Comparison of ENCODE assay signal across 8 mouse cellular contexts in the genomic region with DNA sequence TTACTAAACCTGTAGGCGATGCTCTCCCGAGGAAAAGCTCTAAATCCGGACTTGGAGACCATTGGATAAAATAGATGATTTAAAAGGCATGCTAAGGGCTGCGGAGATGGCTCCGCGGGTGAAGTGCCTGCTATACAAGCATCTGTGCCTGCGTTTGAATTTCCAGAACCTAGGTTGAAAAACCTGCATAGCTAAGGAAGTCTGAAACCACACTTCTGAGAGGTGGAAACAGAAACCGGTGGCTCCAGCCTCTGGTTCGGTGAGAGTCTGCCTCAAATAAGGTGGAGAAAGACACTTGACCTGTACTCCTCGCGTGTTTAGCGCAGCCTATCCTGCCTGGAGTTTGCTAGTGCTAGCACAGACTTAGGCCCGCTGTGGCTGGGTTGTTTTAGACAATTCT. TPM values are rescaled to one million over a fixed set of nuclear protein-coding genes. Genes with fewer than 3 reads are reported as not detected.
A peak's percentile ranks its signal among the peaks of the same experiment; 100 is the strongest.
DNase-seq lines count a peak whose midpoint lies in the region; ATAC-seq lines count a peak whose summit lies in the region.

No protein-coding gene starts in this region.

- peaks cover 5% of the 10 kb centered on the region; the same call in 1 of the 2 replicates for H3K36me3 ChIP-seq in kidney, embryonic 15.5 days
- 0 out of 2 replicates have a peak, but pooled peaks cover 2% of the 10 kb centered on the region for H3K36me3 ChIP-seq in lung, embryonic 16.5 days (ENCODE audit: control insufficient read depth, insufficient read depth, low read length)

- WGBS in kidney, embryonic 15.5 days = under 1% methylated on average over 13 of the region's 13 CpGs
- WGBS in lung, embryonic 16.5 days = under 1% methylated on average over 13 of the region's 13 CpGs

- no peaks in the 10 kb centered on the region for H3K27me3 ChIP-seq in kidney, embryonic 15.5 days
- no peaks in the 10 kb centered on the region for H3K27me3 ChIP-seq in lung, embryonic 16.5 days (ENCODE audit: control insufficient read depth, insufficient read depth, low read depth, low read length)

- DNase-seq in spleen, postnatal 10 days (ENCODE audit: low spot score in 2 of 2) = peak; percentile 17 to 19
- DNase-seq in spleen, adult 12 weeks (ENCODE audit: low spot score) = no peak
- DNase-seq in c-Kit-negative CD71-positive TER-119-positive erythroid progenitor cells, embryonic 14.5 days (ENCODE audit: low read depth, low spot score) = peak; percentile 9
- peak; percentile 21 for DNase-seq in frontal cortex, postnatal 25 days (ENCODE audit: low spot score in 2 of 2)
- peak; percentile 29 for DNase-seq in right cerebral cortex, postnatal 25 days
- no peak for DNase-seq in ovary, postnatal 14 days (ENCODE audit: low spot score)

- H3K27ac ChIP-seq in kidney, embryonic 15.5 days = peak overlapping the region; percentile 96
- H3K27ac ChIP-seq in lung, embryonic 16.5 days (ENCODE audit: low read length) = peak overlapping the region; percentile 92; the same call in 1 of the 2 replicates

- H3K9ac ChIP-seq in kidney, embryonic 15.5 days = peak overlapping the region; percentile 85
- peak overlapping the region; percentile 94 for H3K9ac ChIP-seq in lung, embryonic 16.5 days (ENCODE audit: low read length)

- no peaks in the 10 kb centered on the region for H3K9me3 ChIP-seq in kidney, embryonic 15.5 days (replicated peaks)
- no peaks in the 10 kb centered on the region for H3K9me3 ChIP-seq in lung, embryonic 16.5 days (ENCODE audit: control insufficient read depth, low read length)

- H3K4me3 ChIP-seq in kidney, embryonic 15.5 days (replicated peaks) = peak overlapping the region; percentile 89
- H3K4me3 ChIP-seq in lung, embryonic 16.5 days (ENCODE audit: low read length) = peak overlapping the region; percentile 89

- peak; percentile 40; the same call in 1 of the 2 replicates for ATAC-seq in kidney, embryonic 15.5 days (replicated peaks; ENCODE audit: low FRiP score)
- peak; percentile 11; the same call in 1 of the 2 replicates for ATAC-seq in lung, embryonic 16.5 days (ENCODE audit: low read depth)

- peaks cover 26% of the 10 kb centered on the region for H3K4me1 ChIP-seq in kidney, embryonic 15.5 days
- H3K4me1 ChIP-seq in lung, embryonic 16.5 days (replicated peaks; ENCODE audit: control insufficient read depth, insufficient read depth, low read length) = peaks cover 15% of the 10 kb centered on the region

- peak overlapping the region; percentile 81 for H3K4me2 ChIP-seq in kidney, embryonic 15.5 days
- H3K4me2 ChIP-seq in lung, embryonic 16.5 days (ENCODE audit: low read depth, low read length) = peak overlapping the region; percentile 64

RNA-seq across cellular contexts. Expression of a gene that starts 0.5 kb away (rescaled TPM):
- polyA plus RNA-seq in kidney, embryonic 15.5 days (2015; fragmentation: Nextera tagmentation; extraction: Ambion mirVana) = 71.5 and 76.0 TPM in 2 replicates
- 58.5 and 59.2 TPM in 2 replicates for polyA plus RNA-seq in lung, embryonic 16.5 days (2015; fragmentation: Nextera tagmentation; extraction: Ambion mirVana)

RNA-seq across cellular contexts. Expression of a gene that starts 0.6 kb away (rescaled TPM):
- 91.0 and 92.3 TPM in 2 replicates for polyA plus RNA-seq in kidney, embryonic 15.5 days (2015; fragmentation: Nextera tagmentation; extraction: Ambion mirVana)
- 84.9 TPM in 2 replicates for polyA plus RNA-seq in lung, embryonic 16.5 days (2015; fragmentation: Nextera tagmentation; extraction: Ambion mirVana)

Comparison
In these comparisons a context has a peak if more than half of its experiments do, and no peak if none do; other contexts are left out.
1. DNase-seq: peak in spleen, postnatal 10 days (2 of 2), c-Kit-negative CD71-positive TER-119-positive erythroid progenitor cells, embryonic 14.5 days (single experiment), frontal cortex, postnatal 25 days (2 of 2) and right cerebral cortex, postnatal 25 days (single experiment); none in spleen, adult 12 weeks (single experiment) and ovary, postnatal 14 days (single experiment).